Mouse (Mus musculus) C2C12 (cell line): Measurements from ENCODE around the gene Snx1.

ENCODE experiments used
- CTCF ChIP-seq: IDR thresholded peaks from one replicate; pipeline ENCODE4 v1.5.1; 2011; ENCODE audit not compliant: control insufficient read depth, insufficient read depth, insufficient read length
- MAX ChIP-seq: IDR thresholded peaks from one replicate; pipeline ENCODE4 v1.6.1; 2011; ENCODE audit warnings: mild to moderate bottlenecking, control low read depth
- MYOD1 ChIP-seq: IDR thresholded peaks from one replicate; pipeline ENCODE4 v1.6.1; 2011; ENCODE audit warnings: low read depth; ENCODE audit not compliant: control insufficient read depth, insufficient read length
- MYOG ChIP-seq: IDR thresholded peaks from one replicate; pipeline ENCODE4 v1.6.1; 2011; ENCODE audit not compliant: control insufficient read depth, insufficient read length; ENCODE audit errors: extremely low read depth
- USF1 ChIP-seq: IDR thresholded peaks from one replicate; pipeline ENCODE4 v1.6.1; 2011; ENCODE audit warnings: low read depth, mild to moderate bottlenecking, control low read depth, moderate library complexity

GRCm38 (mm10) chr9:66155534-66155933 is 29.1 kb upstream of the Snx1 start:
- TF ChIP-seq CTCF (no peak), USF1 (no peak), MAX (no peak), MYOD1 (no peak), MYOG (no peak)
